ENCODE assay signal across 8 mouse cellular contexts in the genomic region with DNA sequence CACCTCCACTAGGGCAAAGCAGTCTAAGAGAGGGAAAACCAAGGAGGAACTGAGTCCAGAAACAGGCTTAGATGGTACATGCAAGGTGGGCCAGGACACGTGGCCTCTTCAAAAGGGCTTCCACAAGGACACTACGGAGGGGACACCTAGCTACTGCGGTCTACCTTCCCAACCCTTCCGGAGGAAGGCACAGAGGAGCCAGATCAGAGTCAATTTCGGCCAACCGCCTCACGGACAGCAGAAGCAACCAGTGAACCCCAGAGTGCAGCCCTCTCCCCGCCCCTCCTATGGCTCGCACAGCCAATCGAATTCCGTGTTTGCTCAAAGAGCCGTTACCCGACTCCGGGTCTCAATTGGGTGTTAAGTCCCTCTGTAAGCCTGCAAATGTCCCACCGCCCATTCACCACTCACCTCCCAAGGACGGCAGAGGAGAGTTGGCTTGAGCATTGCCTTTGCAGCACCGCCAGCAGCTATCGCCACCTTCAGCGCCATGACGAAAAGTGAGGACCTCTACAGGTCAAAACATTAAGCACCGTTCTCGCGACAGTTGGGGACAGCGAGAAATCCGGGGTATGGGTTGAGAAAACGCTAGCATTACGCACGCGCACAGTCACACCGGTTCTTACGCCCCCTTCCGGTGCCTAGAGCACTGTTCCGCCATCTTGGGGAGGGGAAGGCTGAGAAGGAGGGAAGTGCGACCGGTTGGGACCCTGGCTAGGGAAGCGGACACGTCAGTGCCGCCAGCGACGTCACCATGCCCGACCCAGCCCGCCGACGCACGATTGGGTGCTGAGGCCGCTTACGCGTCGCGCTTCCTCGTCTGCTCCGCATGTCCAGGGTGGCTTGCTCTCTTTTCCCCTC. TPM values are rescaled to one million over a fixed set of nuclear protein-coding genes. Genes with fewer than 3 reads are reported as not detected.
DNase-seq lines count a peak whose midpoint lies in the region; ATAC-seq and TF ChIP-seq lines count a peak whose summit lies in the region.

A gene (minus strand): TSS at position 534 of the 861 bp plus-strand sequence.
A gene (plus strand): TSS at position 665 of the 861 bp plus-strand sequence.

- 30% methylated on average over 52 of the region's 52 CpGs for WGBS in kidney, embryonic 14.5 days
- 23% methylated on average over 52 of the region's 52 CpGs for WGBS in limb, embryonic 15.5 days

- no peaks in the 10 kb centered on the region for H3K27me3 ChIP-seq in kidney, embryonic 14.5 days (ENCODE audit: control insufficient read depth, insufficient read depth, low read length)
- H3K27me3 ChIP-seq in limb, embryonic 15.5 days = peaks cover 3% of the 10 kb centered on the region; the same call in 1 of the 2 replicates

- H3K4me2 ChIP-seq in kidney, embryonic 14.5 days (replicated peaks; ENCODE audit: low read depth, low read length) = peak within 1 kb of the TSS; percentile 62
- peak within 1 kb of the TSS; percentile 48 for H3K4me2 ChIP-seq in limb, embryonic 15.5 days

- H3K27ac ChIP-seq in bone marrow macrophage, adult 2 months (ENCODE audit: insufficient read depth, low read depth, low read length) = peak within 1 kb of the TSS; percentile 88
- H3K27ac ChIP-seq in embryonic fibroblast, embryonic 13.5 days (ENCODE audit: insufficient read depth, low read length) = peak within 1 kb of the TSS; percentile 67
- peak within 1 kb of the TSS; percentile 85 for H3K27ac ChIP-seq in kidney, embryonic 14.5 days (ENCODE audit: low read depth, low read length)
- peak within 1 kb of the TSS; percentile 94 for H3K27ac ChIP-seq in limb, embryonic 15.5 days

- H3K9me3 ChIP-seq in kidney, embryonic 14.5 days (ENCODE audit: control insufficient read depth, low read length) = no peaks in the 10 kb centered on the region
- no peaks in the 10 kb centered on the region for H3K9me3 ChIP-seq in limb, embryonic 15.5 days

- peaks cover 21% of the 10 kb centered on the region for H3K36me3 ChIP-seq in kidney, embryonic 14.5 days (ENCODE audit: control insufficient read depth, insufficient read depth, low read length)
- peaks cover 22% of the 10 kb centered on the region for H3K36me3 ChIP-seq in limb, embryonic 15.5 days

- TF ChIP-seq POLR2A in bone marrow macrophage, adult 2 months (IDR thresholded peaks at IDR 0.05; ENCODE audit: borderline replicate concordance, low read depth, low read length) = no peak
- peak; percentile 83 for TF ChIP-seq POLR2A in embryonic fibroblast, embryonic 13.5 days (IDR thresholded peaks at IDR 0.05; ENCODE audit: low read depth, low read length)

- H3K4me1 ChIP-seq in bone marrow macrophage, adult 2 months (ENCODE audit: control insufficient read depth, insufficient read depth, low read length) = peaks cover 28% of the 10 kb centered on the region
- H3K4me1 ChIP-seq in embryonic fibroblast, embryonic 13.5 days (ENCODE audit: control insufficient read depth, insufficient read depth, low read length) = no peaks in the 10 kb centered on the region
- no peaks in the 10 kb centered on the region for H3K4me1 ChIP-seq in kidney, embryonic 14.5 days (ENCODE audit: control insufficient read depth, insufficient read depth, low read length)
- peaks cover 7% of the 10 kb centered on the region; the same call in 1 of the 2 replicates for H3K4me1 ChIP-seq in limb, embryonic 15.5 days

- peak within 1 kb of the TSS; percentile 76 for H3K9ac ChIP-seq in kidney, embryonic 14.5 days (ENCODE audit: low read depth, low read length)
- H3K9ac ChIP-seq in limb, embryonic 15.5 days = peak within 1 kb of the TSS; percentile 47

- peak; percentile 96 for ATAC-seq in kidney, embryonic 14.5 days (ENCODE audit: low FRiP score, low TSS enrichment)
- peak; percentile 95 for ATAC-seq in limb, embryonic 15.5 days (ENCODE audit: insufficient number of reproducible peaks, low FRiP score, low TSS enrichment, low read depth)

- peak; percentile 94 for DNase-seq in A20 (ENCODE audit: low read depth, low spot score)
- DNase-seq in heart, adult 9 months (ENCODE audit: low spot score in 2 of 2) = peak; percentile 94 to 95
- peak; percentile 88 to 90 for DNase-seq in monocyte, adult 2 months (ENCODE audit: low read depth in 1 of 2, low spot score in 2 of 2)
- peak; percentile 94 for DNase-seq in spleen, postnatal 36 days (ENCODE audit: low spot score in 2 of 2)

- peak within 1 kb of the TSS; percentile 82 for H3K4me3 ChIP-seq in bone marrow macrophage, adult 2 months (ENCODE audit: insufficient read depth, low read length)
- peak within 1 kb of the TSS; percentile 89 for H3K4me3 ChIP-seq in embryonic fibroblast, embryonic 13.5 days (ENCODE audit: insufficient read depth, low read length)
- peak within 1 kb of the TSS; percentile 61 for H3K4me3 ChIP-seq in kidney, embryonic 14.5 days (ENCODE audit: low read length)
- peak within 1 kb of the TSS; percentile 64 for H3K4me3 ChIP-seq in limb, embryonic 15.5 days

- no peak for TF ChIP-seq CTCF in bone marrow macrophage, adult 2 months (IDR thresholded peaks at IDR 0.05; ENCODE audit: low read depth, low read length)
- peak; percentile 36; the same call in 1 of the 2 replicates for TF ChIP-seq CTCF in embryonic fibroblast, embryonic 13.5 days (IDR thresholded peaks at IDR 0.05; ENCODE audit: borderline replicate concordance, insufficient read depth, low read length)

RNA-seq across cellular contexts. Expression of the first gene that starts in this region (rescaled TPM):
- 123 and 136 TPM in 2 replicates for polyA plus RNA-seq in bone marrow macrophage, adult 2 months (2012; ENCODE audit: insufficient read depth, insufficient read length, missing spikeins)
- polyA plus RNA-seq in embryonic fibroblast, embryonic 13.5 days (2011; ENCODE audit: insufficient read length, low read depth, missing spikeins) = 94.8 and 115 TPM in 2 replicates
- polyA plus RNA-seq in kidney, embryonic 14.5 days (2014; fragmentation: Nextera tagmentation; extraction: Ambion mirVana) = 221 and 247 TPM in 2 replicates
- 190 and 200 TPM in 2 replicates for polyA plus RNA-seq in limb, embryonic 15.5 days (2015; fragmentation: Nextera tagmentation; extraction: Ambion mirVana)

RNA-seq across cellular contexts. Expression of the second gene that starts in this region (rescaled TPM):
- polyA plus RNA-seq in bone marrow macrophage, adult 2 months (2012; ENCODE audit: insufficient read depth, insufficient read length, missing spikeins) = 213 and 220 TPM in 2 replicates
- 288 and 321 TPM in 2 replicates for polyA plus RNA-seq in embryonic fibroblast, embryonic 13.5 days (2011; ENCODE audit: insufficient read length, low read depth, missing spikeins)
- 207 and 210 TPM in 2 replicates for polyA plus RNA-seq in kidney, embryonic 14.5 days (2014; fragmentation: Nextera tagmentation; extraction: Ambion mirVana)
- 223 and 229 TPM in 2 replicates for polyA plus RNA-seq in limb, embryonic 15.5 days (2015; fragmentation: Nextera tagmentation; extraction: Ambion mirVana)

Comparison
In these comparisons a context has a peak if more than half of its experiments do, and no peak if none do; other contexts are left out.
1. Peak in every context shown above with its lines: DNase-seq, ATAC-seq, H3K4me3 ChIP-seq and H3K27ac ChIP-seq.